Mouse (Mus musculus): ENCODE data around the gene Por.

The Por gene

GRCm38 (mm10) chr5:135702190-135702589, 32.4 kb downstream of the Por start:
- no peak for DNase-seq (ENCODE audit: low spot score)

GRCm38 (mm10) chr5:135702682-135703192, 32.9 kb downstream of the Por start:
- peak; percentile 90 for DNase-seq (ENCODE audit: low spot score)

- no peak for DNase-seq (ENCODE audit: low spot score)
These were observed 33.6 kb downstream of the Por start for GRCm38 (mm10) chr5:135703431-135703830.

- no peak for DNase-seq (ENCODE audit: low spot score)
These were observed 35.5 kb downstream of the Por start for GRCm38 (mm10) chr5:135705383-135705782.

GRCm38 (mm10) chr5:135707039-135707438, 37.2 kb downstream of the Por start:
- no peak for DNase-seq (ENCODE audit: low spot score)

- DNase-seq (ENCODE audit: low spot score): no peak
These were observed 38.0 kb downstream of the Por start for GRCm38 (mm10) chr5:135707855-135708254.

GRCm38 (mm10) chr5:135709716-135710115, 39.9 kb downstream of the Por start:
- DNase-seq (ENCODE audit: low spot score): no peak

- no peak for DNase-seq (ENCODE audit: low spot score)
These were observed 40.9 kb downstream of the Por start for GRCm38 (mm10) chr5:135710599-135711214.

- DNase-seq (ENCODE audit: low spot score): no peak
These were observed 41.9 kb downstream of the Por start for GRCm38 (mm10) chr5:135711582-135712355.

GRCm38 (mm10) chr5:135712803-135713202, 43.0 kb downstream of the Por start:
- DNase-seq (ENCODE audit: low spot score): no peak

GRCm38 (mm10) chr5:135713441-135714218, 43.8 kb downstream of the Por start:
- peak; percentile 55 for DNase-seq (ENCODE audit: low spot score)

- no peak for DNase-seq (ENCODE audit: low spot score)
These were observed 45.8 kb downstream of the Por start for GRCm38 (mm10) chr5:135715624-135716023.

- no peak for DNase-seq (ENCODE audit: low spot score)
These were observed 49.8 kb downstream of the Por start for GRCm38 (mm10) chr5:135719586-135720120.

GRCm38 (mm10) chr5:135720121-135720520, 50.3 kb downstream of the Por start:
- DNase-seq (ENCODE audit: low spot score): no peak

GRCm38 (mm10) chr5:135721076-135721475, 51.2 kb downstream of the Por start:
- no peak for DNase-seq (ENCODE audit: low spot score)

GRCm38 (mm10) chr5:135722121-135722520, 52.3 kb downstream of the Por start:
- DNase-seq (ENCODE audit: low spot score): no peak

- no peak for DNase-seq (ENCODE audit: low spot score)
These were observed 53.4 kb downstream of the Por start for GRCm38 (mm10) chr5:135723165-135723751.

GRCm38 (mm10) chr5:135724536-135725322, 54.9 kb downstream of the Por start:
- no peak for DNase-seq (ENCODE audit: low spot score)

- no peak for DNase-seq (ENCODE audit: low spot score)
These were observed 55.6 kb downstream of the Por start for GRCm38 (mm10) chr5:135725391-135725841.

- no peak for DNase-seq (ENCODE audit: low spot score)
These were observed 56.2 kb downstream of the Por start for GRCm38 (mm10) chr5:135725991-135726390.
